Mouse (Mus musculus) ES-CJ7 (cell line): ENCODE results near the gene Dlgap4.

Experiments
- DNase-seq: peaks from one replicate; pipeline ENCODE4 v3.0.0; 2011; ENCODE audit warnings: low read depth, low spot score

The Dlgap4 gene

DNA sequence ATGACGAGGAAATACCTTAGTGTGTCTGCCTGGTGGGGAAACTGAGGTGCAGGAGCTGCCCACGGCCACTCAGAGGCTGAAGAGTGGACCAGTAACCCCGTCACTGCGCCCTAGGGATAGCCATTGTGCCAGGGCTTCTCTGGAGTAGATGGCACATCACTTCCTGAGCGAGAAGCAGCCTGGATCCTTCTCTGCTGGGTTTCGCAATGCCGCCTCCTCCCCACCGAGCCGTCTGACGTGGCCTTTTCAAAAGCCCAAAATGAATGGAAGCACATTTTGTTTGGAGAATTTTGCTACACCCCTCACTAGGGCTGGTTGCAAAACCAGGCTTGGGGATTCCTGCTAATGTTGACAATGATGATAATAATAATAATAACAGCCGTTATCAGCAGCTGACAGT lies 4.0 kb downstream of the Dlgap4 start:
- no peak for DNase-seq

DNA sequence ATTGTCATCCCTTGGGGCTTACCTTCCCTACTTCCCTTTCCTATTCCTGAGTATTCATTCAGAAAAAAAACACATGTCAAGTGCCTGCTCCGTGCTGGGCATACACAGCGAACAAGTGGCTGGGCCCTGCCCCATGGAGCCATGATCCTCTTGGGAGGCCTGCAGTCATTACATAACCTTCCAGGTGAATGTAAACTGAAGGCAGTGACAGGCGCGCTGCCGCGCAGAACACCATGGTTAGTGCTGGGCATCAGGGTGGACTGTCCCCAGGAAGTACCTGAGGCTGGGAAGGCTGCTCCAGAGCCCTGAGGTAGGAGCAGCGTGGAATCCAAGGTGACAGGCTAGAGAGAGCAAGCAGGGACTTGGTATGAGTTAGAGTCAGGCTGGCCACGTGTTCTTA lies 7.4 kb downstream of the Dlgap4 start:
- no peak for DNase-seq

DNA sequence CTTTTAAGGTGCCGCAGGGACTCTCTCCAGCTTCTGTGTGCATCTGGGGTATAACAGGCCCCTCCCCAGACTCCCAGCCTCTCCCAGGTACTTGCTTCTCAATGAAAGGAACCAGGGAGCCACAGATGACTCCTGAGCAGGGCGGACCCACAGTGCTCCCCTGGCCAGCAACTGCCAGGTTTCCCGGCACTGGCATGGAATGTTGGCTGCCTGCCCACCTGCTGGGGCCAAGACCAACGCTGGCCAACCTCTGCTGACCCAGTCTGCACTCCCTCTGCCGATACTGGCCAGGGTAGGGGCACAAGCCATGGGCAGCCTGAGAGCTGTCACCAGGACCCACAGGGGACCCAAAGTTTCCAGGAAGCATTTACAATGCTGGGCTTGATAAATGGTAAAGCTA lies 7.9 kb downstream of the Dlgap4 start:
- no peak for DNase-seq

DNA sequence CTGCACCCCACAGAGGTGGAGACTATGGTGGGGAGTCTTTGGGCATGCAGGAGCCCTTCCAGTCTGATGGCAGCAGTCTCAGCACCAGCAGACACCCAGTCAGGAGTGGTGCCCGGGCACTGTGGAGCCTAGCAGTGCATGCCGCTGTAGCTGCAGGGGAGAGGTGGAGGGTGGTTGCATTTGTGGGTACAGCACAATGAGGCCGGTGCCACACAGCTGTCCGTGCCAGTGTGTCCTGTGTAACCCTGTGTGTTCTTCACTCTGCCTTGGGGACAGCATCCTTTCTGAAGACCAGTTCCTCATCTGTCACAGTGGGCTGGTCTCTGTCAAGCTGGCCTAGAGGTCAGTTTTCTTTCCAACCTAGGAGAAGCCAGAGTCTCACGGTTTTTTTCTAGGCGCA lies 8.7 kb downstream of the Dlgap4 start:
- no peak for DNase-seq

DNA sequence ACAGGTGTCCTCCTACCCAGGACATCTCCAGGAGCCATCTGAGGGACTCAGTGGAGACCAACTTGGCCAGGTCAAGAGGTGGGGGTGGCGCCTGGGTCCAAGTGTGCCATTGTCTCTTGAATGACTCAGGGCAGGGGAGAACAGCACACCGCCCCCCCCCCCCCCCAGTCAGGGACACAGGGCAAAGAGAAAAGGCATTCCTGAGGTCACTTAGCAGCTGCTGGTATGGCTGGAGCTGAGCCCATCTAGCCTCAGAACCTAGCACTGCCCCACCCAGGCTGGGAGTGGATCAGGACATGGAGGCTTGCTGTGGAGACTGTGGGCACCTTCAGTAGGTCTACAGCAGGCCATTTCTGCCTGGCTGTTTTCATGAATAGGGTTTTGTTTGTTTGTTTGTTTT lies 9.7 kb downstream of the Dlgap4 start:
- DNase-seq, result no peak

DNA sequence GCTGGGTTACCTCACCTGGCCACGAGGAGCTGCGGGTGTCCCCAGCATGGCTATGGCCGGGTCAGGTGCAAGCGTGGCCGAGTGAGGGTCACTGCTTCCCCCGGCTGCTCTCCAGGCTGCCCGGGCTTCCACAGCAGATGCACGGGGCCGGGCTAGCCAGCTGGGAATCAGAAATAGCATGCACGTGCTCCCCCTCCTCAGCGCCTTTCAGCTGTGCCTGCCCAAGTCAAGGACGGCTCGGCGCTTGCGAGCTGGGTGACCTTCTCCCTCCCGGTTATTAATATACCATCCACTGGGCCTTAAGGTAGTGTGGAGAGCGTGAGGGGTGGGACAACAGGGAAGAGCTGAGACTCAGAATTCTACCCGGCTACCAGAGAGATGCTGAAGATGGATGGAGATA lies 11.8 kb downstream of the Dlgap4 start:
- DNase-seq, result no peak

DNA sequence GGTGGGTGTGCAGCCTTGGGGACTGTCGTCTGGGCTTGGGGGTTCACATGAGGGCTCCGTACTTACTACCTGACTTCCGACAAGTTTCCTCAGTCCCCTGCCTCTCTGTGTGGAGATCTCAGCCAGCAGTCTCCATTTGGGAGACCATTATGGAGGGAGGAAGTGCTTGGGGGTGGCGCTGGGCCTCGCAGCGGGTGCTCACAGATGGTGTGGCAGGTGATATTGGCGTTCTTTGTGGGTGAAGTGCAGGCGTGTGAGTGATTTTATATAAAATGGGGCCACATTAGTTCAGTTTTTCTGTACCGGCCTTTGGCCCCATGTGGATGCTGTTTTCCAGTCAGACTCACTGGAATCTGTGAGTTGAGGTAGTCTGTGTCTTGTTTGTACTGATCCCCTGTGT lies 12.6 kb downstream of the Dlgap4 start:
- DNase-seq, result no peak

DNA sequence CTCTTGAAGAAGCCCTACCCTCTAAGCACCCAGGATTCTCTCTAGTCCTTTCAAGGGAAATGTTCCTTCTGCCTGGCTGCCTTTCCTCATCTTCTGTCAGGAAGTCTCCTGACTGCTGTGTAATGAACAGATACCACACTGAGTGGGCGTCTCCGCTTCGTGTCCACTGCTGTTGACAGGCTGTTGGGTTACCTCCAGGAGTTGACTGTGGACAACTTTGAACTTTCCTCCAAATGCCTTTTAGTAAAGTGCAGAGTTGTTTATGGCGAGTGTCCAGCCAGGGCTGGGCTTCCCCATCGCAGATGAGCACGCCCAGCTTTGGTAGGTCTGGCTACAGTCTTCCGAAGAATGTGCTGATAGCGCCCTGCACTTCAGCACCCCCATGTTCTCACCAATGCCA lies 13.0 kb downstream of the Dlgap4 start:
- DNase-seq, result no peak

DNA sequence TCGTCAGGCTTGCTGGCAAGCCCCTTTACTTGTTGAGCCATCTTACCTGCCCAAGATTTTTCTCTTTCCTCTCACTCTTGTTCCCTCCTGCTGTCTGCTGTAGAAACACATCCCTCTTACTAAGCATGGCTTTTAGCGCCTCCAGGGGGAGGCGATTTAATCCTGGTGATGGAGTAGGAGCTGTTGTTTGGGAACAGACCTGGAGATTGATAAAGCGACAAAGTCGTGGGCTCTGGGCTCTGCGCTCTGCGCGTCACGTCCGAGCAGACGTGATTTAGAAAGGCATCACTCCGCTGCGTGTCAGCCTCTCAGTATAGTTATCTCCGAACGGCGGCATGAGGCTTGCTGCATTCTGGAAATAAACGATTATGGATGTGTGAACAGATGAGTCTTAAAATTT lies 14.4 kb downstream of the Dlgap4 start:
- no peak for DNase-seq

DNA sequence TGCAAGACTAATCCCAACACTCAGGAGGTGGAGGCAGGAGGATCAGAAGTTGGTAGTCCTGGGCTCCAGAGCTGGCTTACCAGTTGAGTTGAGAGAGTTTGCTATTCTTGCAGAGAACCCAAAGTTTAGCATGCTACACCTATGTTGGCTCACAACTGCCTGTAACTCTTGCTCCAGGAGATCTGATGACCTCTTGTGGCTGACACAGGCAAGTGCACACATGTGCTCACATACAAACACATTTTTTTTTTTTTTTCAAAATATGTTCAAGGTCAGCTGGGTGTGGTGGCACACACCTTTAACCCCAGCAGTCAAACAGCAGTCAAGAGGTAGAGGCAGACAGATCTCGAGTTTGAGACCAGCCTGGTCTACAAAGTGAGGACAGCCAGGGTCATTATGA lies 16.8 kb downstream of the Dlgap4 start:
- peak; percentile 49 for DNase-seq

DNA sequence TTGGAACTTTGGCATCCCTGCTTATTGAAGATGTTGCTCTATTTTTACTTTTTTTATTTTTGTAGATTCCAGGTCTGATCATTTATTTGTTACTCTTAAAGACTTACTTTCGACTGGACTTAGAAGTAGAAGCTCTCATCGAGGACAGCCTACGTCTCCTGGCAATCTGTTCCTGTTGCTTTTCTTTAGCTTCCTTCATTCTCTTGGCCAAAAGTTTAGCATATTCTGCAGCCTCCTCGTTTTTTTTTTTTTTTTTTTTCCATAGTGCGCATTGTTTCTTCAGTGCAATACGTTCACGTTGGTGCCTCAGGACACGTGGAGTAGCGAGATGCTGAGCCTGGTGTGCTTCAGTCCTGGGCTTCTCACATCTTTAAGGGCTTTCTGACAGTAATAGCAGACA lies 19.2 kb downstream of the Dlgap4 start:
- DNase-seq, result no peak

DNA sequence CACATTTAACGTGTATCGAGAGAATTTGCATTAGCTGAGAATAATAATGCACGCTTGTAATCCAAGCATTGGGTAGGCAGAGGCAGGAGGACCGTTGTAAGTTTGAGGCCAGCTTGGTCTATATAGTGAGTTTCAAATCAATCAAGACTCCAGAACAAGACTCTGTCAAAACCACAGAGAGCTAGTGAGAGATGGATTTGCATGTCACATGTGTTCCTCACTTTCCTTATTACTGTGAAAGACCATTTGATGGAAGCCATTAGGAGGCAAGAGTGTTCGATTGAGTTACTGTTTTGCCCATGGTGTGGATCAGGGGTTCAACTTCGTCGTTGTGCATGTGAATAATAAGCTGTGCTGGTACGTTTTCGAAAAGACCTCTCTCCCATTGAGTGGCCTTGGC lies 21.6 kb downstream of the Dlgap4 start:
- DNase-seq, result no peak

DNA sequence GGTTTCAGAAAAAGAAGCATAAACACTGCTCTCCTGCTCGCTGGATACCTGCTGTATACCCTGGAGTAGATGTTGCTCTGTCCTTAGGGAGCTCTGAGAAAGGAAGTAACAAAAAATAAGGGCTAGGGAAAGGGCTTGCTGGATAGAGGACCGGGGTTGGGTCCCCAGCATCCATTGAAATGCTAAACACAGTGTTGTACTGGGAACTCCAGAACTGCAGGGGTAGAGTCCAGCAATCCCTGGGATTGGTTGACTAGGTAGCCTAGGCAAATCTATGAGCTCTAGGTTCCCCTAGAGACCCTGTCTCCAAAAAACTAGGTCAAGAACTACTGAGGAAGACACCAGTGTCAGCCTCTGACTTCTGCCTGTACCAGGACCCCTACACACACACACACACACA lies 27.6 kb downstream of the Dlgap4 start:
- peak; percentile 83 for DNase-seq

DNA sequence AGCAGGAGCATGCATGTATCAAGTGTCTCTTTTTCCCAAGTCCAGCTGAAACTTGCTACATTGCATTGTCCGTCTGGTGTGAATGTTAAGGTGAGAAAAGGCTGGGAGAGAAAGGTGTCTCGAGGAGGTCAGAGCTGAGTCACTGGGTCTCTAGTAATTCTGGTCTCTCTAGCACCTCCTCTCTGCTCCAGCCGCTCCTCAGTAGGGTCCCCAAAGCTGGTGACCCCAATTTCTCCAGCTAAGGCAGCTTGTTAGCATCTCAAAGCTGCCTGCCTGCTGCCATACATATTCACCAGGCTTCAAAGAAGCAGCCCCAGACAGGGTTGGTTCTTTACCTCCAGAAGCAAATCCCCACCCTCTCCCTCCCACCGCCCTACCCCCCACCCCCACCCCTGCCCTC lies 29.4 kb downstream of the Dlgap4 start:
- peak; percentile 83 for DNase-seq

DNA sequence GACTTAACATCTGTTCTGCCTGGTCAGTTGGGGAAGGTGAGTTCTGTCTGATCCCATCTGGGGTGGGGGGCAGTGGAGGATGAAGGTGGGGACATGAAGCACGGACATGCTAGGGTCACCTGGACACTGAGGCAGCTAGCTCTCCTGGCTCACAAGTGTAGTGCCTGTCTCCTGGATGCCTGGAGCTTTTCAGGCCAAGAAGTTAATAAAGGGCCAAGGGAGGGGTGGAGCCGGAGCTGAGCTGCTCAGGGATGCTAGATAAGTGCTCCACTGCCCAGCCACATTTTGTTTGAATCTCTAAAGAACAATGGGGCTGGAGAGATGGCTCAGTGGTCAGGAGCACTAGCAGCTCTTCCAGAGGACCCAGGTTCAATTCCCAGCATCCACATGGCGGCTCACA lies 29.9 kb downstream of the Dlgap4 start:
- DNase-seq, result peak; percentile 72

DNA sequence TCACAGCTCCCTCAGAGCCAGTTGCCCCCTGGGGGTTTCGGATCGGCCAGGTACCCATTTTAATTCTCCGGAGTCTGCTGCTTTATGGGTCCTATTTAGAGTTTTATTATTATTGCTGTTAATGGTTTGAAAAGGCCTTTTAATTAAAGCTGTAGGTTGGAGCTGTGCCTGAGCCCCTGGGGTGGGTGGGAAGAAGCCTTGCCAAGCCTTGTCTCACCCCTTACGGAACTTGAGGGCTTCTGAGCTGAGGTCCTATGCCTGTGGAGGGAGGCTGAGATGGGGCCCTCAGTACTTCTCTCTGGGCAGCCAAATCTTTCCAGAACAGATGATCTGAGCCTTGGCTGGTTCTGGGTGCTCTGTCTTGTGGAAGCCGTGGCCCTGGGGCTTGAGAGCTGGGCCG lies 31.6 kb downstream of the Dlgap4 start:
- DNase-seq, result no peak

DNA sequence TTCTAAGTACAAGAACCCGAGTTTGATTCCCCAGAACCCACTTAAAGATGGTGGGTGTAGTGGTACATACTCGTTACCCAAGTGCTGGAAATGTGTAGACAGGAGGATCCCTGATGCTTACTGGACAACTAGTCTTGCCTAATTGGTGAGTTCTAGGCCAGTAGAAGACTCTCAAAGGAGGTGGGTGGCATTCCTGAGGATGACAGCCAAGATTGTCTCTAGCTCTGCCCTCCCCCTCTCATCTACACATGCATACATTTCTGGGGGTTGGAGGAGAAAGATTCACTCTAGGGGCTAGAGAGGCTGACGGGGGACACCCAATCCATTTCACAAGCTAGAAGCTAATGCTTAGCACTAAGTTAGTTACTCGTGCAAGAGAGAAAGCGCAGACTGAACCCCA lies 33.4 kb downstream of the Dlgap4 start:
- no peak for DNase-seq

DNA sequence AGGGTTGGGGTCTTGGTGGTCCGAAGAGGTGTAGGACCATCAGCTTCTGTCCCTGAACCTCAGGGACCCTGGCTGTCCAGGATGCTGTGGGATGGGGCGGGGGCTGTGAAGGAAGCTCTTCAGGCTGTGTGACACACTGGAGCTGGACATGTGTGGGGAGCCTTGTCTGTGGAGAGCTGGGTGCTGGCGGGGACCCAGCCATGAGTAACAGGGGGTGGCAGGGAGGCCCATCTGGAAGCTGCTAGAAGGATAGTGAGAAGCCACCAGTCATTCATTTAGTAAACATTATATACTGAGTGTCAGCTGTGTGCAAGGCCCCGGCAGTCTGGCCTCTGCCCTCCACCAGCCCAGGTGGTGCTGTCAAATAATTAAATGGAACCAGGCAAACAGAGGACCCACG lies 34.5 kb downstream of the Dlgap4 start:
- no peak for DNase-seq

DNA sequence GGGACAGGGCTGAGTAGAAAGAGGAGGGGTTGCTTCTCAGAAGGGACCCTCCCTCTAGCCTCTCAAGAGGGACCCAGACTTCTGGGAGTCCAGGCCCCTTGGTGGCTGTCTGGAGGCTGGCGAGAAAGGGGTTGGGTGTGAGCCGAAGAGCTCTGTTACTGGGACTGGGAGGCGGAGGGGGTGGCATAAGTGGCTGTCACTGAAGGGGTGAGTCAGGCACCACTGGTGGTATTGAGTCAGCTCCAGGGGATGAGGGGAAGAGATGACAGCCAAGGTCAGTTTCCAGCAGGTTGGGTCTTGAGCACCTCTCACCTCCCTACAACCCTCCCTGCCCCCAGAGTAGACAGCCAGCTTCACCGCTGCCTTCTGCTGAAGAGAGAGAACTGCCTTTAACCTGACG lies 35.9 kb downstream of the Dlgap4 start:
- no peak for DNase-seq

DNA sequence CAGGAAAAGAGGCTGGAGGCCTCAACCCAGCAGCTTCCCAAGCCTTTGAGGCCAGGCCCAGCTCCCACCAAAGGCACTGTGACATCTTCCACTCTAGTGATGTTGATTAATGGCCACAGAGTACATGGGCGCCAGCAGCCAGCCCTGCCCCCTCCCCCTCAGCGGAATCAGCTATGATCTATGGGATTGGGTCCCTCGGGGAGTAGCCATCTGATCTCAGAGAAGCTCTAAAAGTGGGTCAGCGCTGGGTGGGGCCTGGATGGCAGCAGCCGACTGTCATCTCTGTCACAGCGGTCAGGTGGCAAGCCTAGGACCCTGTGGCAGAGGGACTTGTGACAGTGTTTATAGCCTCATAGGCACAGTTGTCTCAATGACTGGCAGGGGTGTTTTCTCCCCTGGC lies 37.5 kb downstream of the Dlgap4 start:
- DNase-seq, result no peak

DNA sequence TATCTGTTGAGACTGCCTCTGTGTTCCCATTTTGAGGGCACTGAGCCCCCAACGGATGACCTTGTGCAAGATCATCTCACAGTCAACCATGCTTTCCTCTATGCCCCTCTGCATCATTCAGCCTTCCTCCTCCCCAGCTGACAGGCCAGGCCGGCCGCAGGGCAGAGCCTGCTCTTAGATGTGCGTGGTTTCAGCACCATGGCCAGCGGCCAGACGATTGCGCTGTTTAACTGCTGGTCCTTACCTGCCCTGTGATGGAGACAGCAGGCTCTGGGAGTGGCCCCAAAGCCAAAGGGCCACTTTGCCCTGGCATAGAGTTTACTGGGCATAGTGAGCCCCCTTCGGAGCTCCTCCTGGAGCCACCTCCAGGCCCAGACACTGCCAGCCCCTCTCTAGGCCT lies 39.3 kb downstream of the Dlgap4 start:
- peak; percentile 66 for DNase-seq

DNA sequence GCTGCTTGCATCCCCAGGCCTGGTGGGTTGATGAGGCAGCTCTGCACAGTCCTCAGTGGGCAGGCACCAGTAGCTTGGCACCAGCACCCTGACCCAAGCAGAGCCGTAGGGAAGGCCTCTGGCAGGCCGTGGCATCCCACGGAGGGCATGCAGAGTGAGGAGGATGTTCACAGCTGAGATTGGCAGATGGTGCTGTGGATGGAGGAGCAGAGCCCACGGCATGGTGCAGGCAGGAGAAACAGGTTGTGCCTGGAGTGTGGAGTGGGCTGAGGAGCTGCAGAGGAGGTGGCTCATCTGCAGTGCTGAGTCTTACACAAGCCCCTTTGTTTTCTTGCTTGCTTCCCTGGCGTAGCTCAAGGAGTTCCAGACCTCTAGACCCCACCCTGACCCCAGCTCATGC lies 40.6 kb downstream of the Dlgap4 start:
- no peak for DNase-seq

DNA sequence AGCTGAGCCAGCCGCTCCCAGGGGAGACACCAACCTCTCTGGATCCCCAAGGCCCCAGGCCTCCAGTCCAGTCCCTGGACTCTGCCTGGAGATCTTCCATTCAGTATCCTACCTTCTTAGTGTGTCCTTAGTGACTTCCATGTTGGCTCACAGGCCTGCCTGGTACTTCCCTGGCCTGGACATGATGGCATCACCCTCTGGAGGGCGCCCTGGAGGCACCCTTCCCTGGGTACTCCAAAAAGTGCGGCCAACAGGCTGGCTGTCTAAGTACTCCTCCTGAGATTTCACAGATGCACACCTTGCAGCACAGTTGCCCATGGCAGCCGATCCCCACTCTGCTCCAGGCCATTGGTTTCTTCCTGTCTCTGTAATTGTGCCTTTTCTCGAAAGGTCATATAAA lies 42.1 kb downstream of the Dlgap4 start:
- no peak for DNase-seq

DNA sequence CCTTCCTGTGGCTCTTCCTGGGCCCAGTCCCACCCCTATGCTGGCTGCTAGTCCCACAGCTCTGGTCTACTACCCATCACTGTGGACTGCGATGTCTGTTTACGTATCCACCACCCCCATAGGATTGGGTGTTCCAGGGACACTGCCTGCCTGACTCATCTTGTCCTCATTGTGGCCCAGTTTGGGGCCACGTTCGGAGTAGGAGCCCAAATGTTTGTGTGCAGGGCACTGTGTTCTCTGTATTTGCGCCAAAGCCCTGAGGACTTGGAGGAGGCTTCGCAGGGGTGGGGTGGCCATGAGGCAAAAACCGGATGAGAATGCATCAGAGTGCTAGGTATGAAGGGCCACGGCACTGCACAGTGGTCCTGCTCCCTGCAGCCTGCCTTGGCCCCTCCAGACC lies 44.0 kb downstream of the Dlgap4 start:
- DNase-seq, result no peak

DNA sequence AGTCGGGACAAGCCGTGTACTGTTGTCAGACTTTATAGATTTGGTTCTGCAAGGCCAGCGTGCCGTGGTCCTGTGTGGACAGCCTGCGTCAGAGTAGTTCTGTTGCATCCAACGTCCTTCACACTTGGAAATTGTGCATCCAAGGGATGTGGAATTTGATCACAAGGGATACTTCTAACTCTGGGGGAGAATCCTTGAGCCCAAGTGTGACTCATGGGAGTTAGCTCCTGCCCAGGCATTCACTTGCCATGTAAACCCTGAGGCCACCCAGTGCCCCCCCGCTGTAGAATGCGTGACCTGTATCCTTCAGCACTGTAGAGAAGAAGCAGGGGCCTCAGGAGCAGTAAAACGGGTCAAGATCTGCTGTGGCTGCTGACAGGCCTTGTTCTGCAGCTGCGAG lies 44.7 kb downstream of the Dlgap4 start:
- DNase-seq, result no peak
